Mouse (Mus musculus): ENCODE measurements around the gene Ifit1bl2. TPM values are rescaled to one million over a fixed set of nuclear protein-coding genes. Genes with fewer than 3 reads are reported as not detected.

Gene Ifit1bl2
- total RNA-seq, 2 experiments from 2014 or later: 0.10 to 0.13 TPM

- no peak for DNase-seq (ENCODE audit: low spot score in 2 of 2)
These were observed 71.3 kb downstream of the Ifit1bl2 start for GRCm38 (mm10) chr19:34568988-34569895.

Other genes starting within 250 kb of the Ifit1bl2 start
- gene Ch25h, start 165.6 kb downstream of the Ifit1bl2 start, total RNA-seq (2021): 1 to 10 TPM in 1 of 2 experiments, under 1 TPM in 1; 0.60 to 1.7 TPM
- 100 to 1,000 TPM; 101 to 207 TPM for gene Lipa, start 113.3 kb downstream of the Ifit1bl2 start, total RNA-seq (2021)
- 1 to 10 TPM; 2.8 to 4.3 TPM for gene Ifit2, start 90.0 kb downstream of the Ifit1bl2 start, total RNA-seq (2021)
- gene Ifit3, start 57.2 kb downstream of the Ifit1bl2 start, total RNA-seq (2021): 1 to 10 TPM; 5.4 to 6.3 TPM
- gene Ifit1bl1, start 38.8 kb downstream of the Ifit1bl2 start, total RNA-seq (2021): under 1 TPM; 0.40 to 0.48 TPM
- 1 to 10 TPM; 1.9 to 2.5 TPM for gene Ifit3b, start 32.8 kb downstream of the Ifit1bl2 start, total RNA-seq (2021)
- 1 to 10 TPM; 5.1 to 6.7 TPM for gene Ifit1, start 128 bp upstream of the Ifit1bl2 start, total RNA-seq (2021)
- under 1 TPM; 0.33 to 0.54 TPM for gene Slc16a12, start 106.5 kb upstream of the Ifit1bl2 start, total RNA-seq (2021)
- 10 to 100 TPM; 77.0 to 80.4 TPM for gene Pank1, start 238.7 kb upstream of the Ifit1bl2 start, total RNA-seq (2021)